Mouse (Mus musculus): ENCODE measurements at regions not wholly inside any gene's neighbourhood (a gene's known extent, or its start where the extent isn't known, plus 50 kb on each side); places are given as distances from the start of the nearest gene placed in this dataset.

DNA sequence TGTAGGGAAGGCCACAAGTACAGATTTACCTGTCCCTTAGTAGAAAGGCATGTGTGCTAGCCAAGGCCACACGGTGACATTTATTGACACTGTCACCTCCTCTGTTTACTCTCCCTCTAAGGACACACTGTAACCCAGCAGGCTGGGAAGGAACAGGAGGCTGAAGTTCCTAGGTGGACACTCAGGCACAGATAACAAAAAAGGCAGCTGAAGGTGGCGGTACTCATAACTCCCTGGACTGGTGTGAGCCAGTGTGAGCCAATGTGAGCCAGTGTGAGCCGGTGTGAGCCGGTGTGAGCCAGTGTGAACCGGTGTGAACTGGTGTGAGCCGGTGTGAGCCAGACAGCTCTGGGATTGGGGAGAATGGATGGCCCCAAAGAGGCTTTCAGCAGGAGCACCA is 68.5 kb upstream of the Slc2a1 start:
- TF ChIP-seq MAFK (IDR thresholded peaks at IDR 0.05; ENCODE audit: insufficient read depth, low read depth, low read length), result no peak
- TF ChIP-seq ZNF384 (IDR thresholded peaks at IDR 0.05; ENCODE audit: low read depth, low read length), result no peak
- TF ChIP-seq ZC3H11A (IDR thresholded peaks at IDR 0.05; ENCODE audit: borderline replicate concordance, low read depth, low read length), result no peak
- TF ChIP-seq HCFC1 (IDR thresholded peaks at IDR 0.05; ENCODE audit: borderline replicate concordance, insufficient read depth, low read length), result no peak
- no peak for TF ChIP-seq CHD2 (IDR thresholded peaks at IDR 0.05; ENCODE audit: low read depth, low read length)

Data from ES-E14 (cell line).